Mouse (Mus musculus): ENCODE measurements around the gene Trappc3l.

- TF ChIP-seq CTCF (IDR thresholded peaks at IDR 0.05; ENCODE audit: extremely low read depth, insufficient read depth, insufficient read length, insufficient replicate concordance) (no peak), POLR2A (IDR thresholded peaks at IDR 0.05; ENCODE audit: low read depth, low read length) (no peak)
These were observed 6.8 kb downstream of the Trappc3l start, which contains the start of gene Calhm4 for GRCm38 (mm10) chr10:34044210-34044609.

Measured in spleen, adult 2 months (tissue).